Mouse (Mus musculus) liver, adult 2 months (tissue): Measurements from ENCODE around the gene Sec16b.

Experiments
- CTCF ChIP-seq: fragments of 200-500 bp; IDR thresholded peaks from 2 replicates; pipeline ENCODE4 v1.5.1; 2011; ENCODE audit warnings: low read depth, low read length, control low read depth
- POLR2A ChIP-seq: fragments of 200-500 bp; IDR thresholded peaks from 2 replicates; pipeline ENCODE4 v1.6.1; 2011; ENCODE audit warnings: low read length, control low read depth; ENCODE audit not compliant: insufficient read depth; ENCODE audit errors: extremely low read depth

DNA sequence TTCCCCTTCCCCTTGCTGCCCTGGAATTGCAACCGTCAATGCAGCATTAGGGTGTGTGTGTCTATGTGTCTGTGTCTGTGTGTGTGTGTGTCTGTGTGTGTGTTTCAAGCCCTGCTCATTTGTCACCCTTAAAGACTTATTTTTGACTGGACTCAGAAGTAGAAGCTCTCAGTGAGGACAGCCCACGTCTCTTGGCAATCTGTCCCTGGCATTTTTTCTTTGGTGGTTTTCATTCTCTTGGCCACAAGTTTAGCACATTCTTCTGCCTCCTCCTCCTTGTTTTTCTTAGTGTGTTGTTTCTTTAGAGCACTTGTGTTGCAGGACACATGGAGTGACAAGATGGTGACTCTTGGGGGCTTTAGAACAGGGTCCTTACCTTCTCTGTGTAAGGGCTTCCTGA, 30.3 kb upstream of the Sec16b start:
- no peak for TF ChIP-seq CTCF
- TF ChIP-seq POLR2A: no peak
